Mouse (Mus musculus) MEL (cell line): ENCODE measurements around the gene Reln. TPM values are rescaled to one million over a fixed set of nuclear protein-coding genes. Genes with fewer than 3 reads are reported as not detected.

Experiments used
- DNase-seq: peaks from one replicate; pipeline ENCODE4 v3.0.0; 2011; ENCODE audit warnings: low read depth, low spot score
- H3K27ac ChIP-seq: 2 replicates; pipeline ENCODE4 v1.5.1; 2012; ENCODE audit warnings: low read depth, mild to moderate bottlenecking, control low read depth, low read length, moderate library complexity; ENCODE audit not compliant: control insufficient read depth
- H3K27me3 ChIP-seq, 2 experiments: fragments of 150-350 bp in 1 of 2; sonication (generic) in 1 of 2; 2 replicates each; pipeline ENCODE4 v1.6.1; 2012; ENCODE audit warnings: low read length in 2 of 2, mild to moderate bottlenecking in 2 of 2, improper control_type of control experiment in 1 of 2, moderate library complexity in 1 of 2; ENCODE audit not compliant: insufficient read depth in 2 of 2, control insufficient read depth in 1 of 2
- H3K36me3 ChIP-seq, 2 experiments: 2 replicates each; pipeline ENCODE4 v1.6.1; 2012 to 2014; ENCODE audit warnings: low read length in 2 of 2, improper control_type of control experiment in 1 of 2, inconsistent platforms in 1 of 2, mild to moderate bottlenecking in 1 of 2; ENCODE audit not compliant: insufficient read depth in 2 of 2, control insufficient read depth in 1 of 2
- H3K4me1 ChIP-seq, 2 experiments: fragments of 150-350 bp in 1 of 2; sonication (generic) in 1 of 2; 2 replicates each; pipeline ENCODE4 v1.6.1; 2012; ENCODE audit warnings: low read length in 2 of 2, improper control_type of control experiment in 1 of 2, mild to moderate bottlenecking in 1 of 2; ENCODE audit not compliant: insufficient read depth in 2 of 2, control insufficient read depth in 1 of 2
- H3K4me3 ChIP-seq, 2 experiments: fragments of 150-350 bp in 1 of 2; sonication (generic) in 1 of 2; 2 replicates each; pipeline ENCODE4 v1.5.1; 2012; ENCODE audit warnings: low read depth in 2 of 2, low read length in 2 of 2, mild to moderate bottlenecking in 2 of 2, moderate library complexity in 2 of 2, control low read depth in 1 of 2, improper control_type of control experiment in 1 of 2; ENCODE audit not compliant: control insufficient read depth in 1 of 2, insufficient read depth in 1 of 2
- H3K79me2 ChIP-seq: 2 replicates; pipeline ENCODE4 v1.6.1; 2012; ENCODE audit warnings: mild to moderate bottlenecking, low read length, moderate library complexity; ENCODE audit not compliant: control insufficient read depth, poor library complexity, insufficient read depth
- H3K9ac ChIP-seq: 2 replicates; pipeline ENCODE4 v1.6.1; 2012; ENCODE audit warnings: low read depth, mild to moderate bottlenecking, control low read depth, low read length, moderate library complexity; ENCODE audit not compliant: control insufficient read depth, poor library complexity, severe bottlenecking
- H3K9me3 ChIP-seq: fragments of 150-350 bp; sonication (generic); replicated peaks from 2 replicates; pipeline ENCODE4 v1.6.1; 2012; ENCODE audit warnings: mild to moderate bottlenecking, low read length, improper control_type of control experiment, moderate library complexity; ENCODE audit not compliant: insufficient read depth
- CHD2 ChIP-seq: IDR thresholded peaks from 2 replicates; pipeline ENCODE4 v1.6.1; 2011; ENCODE audit warnings: low read length, improper control_type of control experiment
- ELF1 ChIP-seq: IDR thresholded peaks from 2 replicates; pipeline ENCODE4 v1.6.1; 2014; ENCODE audit warnings: low read depth, mild to moderate bottlenecking, inconsistent platforms, low read length, improper control_type of control experiment, moderate library complexity
- ETS1 ChIP-seq: IDR thresholded peaks from 2 replicates; pipeline ENCODE4 v1.6.1; 2012; ENCODE audit warnings: low read depth, mild to moderate bottlenecking, inconsistent platforms, low read length, improper control_type of control experiment, moderate library complexity
- HCFC1 ChIP-seq: IDR thresholded peaks from 2 replicates; pipeline ENCODE4 v1.6.1; 2012; ENCODE audit warnings: low read depth, mild to moderate bottlenecking, inconsistent platforms, low read length, improper control_type of control experiment, moderate library complexity
- KAT2A ChIP-seq: conservative IDR thresholded peaks from 2 replicates; pipeline ENCODE4 v1.6.1; 2012; ENCODE audit warnings: low read depth, low read length, improper control_type of control experiment, inconsistent platforms
- MAZ ChIP-seq: IDR thresholded peaks from 2 replicates; pipeline ENCODE4 v1.6.1; 2012; ENCODE audit warnings: low read depth, mild to moderate bottlenecking, inconsistent platforms, low read length, improper control_type of control experiment
- MEF2A ChIP-seq: IDR thresholded peaks from 2 replicates; pipeline ENCODE4 v1.6.1; 2014; ENCODE audit warnings: low read depth, mild to moderate bottlenecking, inconsistent platforms, low read length, improper control_type of control experiment; ENCODE audit not compliant: poor library complexity, insufficient replicate concordance, severe bottlenecking; ENCODE audit errors: extremely low read depth
- MYB ChIP-seq: IDR thresholded peaks from 2 replicates; pipeline ENCODE4 v1.6.1; 2011; ENCODE audit warnings: mild to moderate bottlenecking, low read depth, low read length, improper control_type of control experiment
- MYC ChIP-seq: IDR thresholded peaks from 2 replicates; pipeline ENCODE4 v1.6.1; 2011; ENCODE audit warnings: low read depth, mild to moderate bottlenecking, low read length, improper control_type of control experiment, moderate library complexity
- NRF1 ChIP-seq: IDR thresholded peaks from 2 replicates; pipeline ENCODE4 v1.6.1; 2014; ENCODE audit warnings: low read depth, mild to moderate bottlenecking, inconsistent platforms, low read length, improper control_type of control experiment, moderate library complexity; ENCODE audit not compliant: poor library complexity, insufficient read depth, severe bottlenecking
- POLR2A ChIP-seq, 2 experiments: IDR thresholded peaks; 2 replicates each; pipeline ENCODE4 v1.6.1; 2011 to 2012; ENCODE audit warnings: low read length in 2 of 2, mild to moderate bottlenecking in 2 of 2, control low read depth in 1 of 2, improper control_type of control experiment in 1 of 2, low read depth in 1 of 2, moderate library complexity in 1 of 2; ENCODE audit not compliant: control insufficient read depth in 1 of 2, insufficient read depth in 1 of 2, poor library complexity in 1 of 2
- POLR2AphosphoS2 ChIP-seq: IDR thresholded peaks from 2 replicates; pipeline ENCODE4 v1.6.1; 2011; ENCODE audit warnings: low read length, improper control_type of control experiment
- POLR2AphosphoS5 ChIP-seq: IDR thresholded peaks from 2 replicates; pipeline ENCODE4 v1.6.1; 2012; ENCODE audit warnings: low read depth, borderline replicate concordance, mild to moderate bottlenecking, inconsistent platforms, low read length, moderate library complexity, mixed read lengths
- RAD21 ChIP-seq: IDR thresholded peaks from 2 replicates; pipeline ENCODE4 v1.6.1; 2011; ENCODE audit warnings: mild to moderate bottlenecking, low read depth, low read length, improper control_type of control experiment
- RCOR1 ChIP-seq: IDR thresholded peaks from 2 replicates; pipeline ENCODE4 v1.6.1; 2012; ENCODE audit warnings: low read depth, mild to moderate bottlenecking, inconsistent platforms, low read length, improper control_type of control experiment
- SIN3A ChIP-seq: IDR thresholded peaks from 2 replicates; pipeline ENCODE4 v1.6.1; 2012; ENCODE audit warnings: low read length, improper control_type of control experiment, inconsistent platforms
- SMC3 ChIP-seq: IDR thresholded peaks from 2 replicates; pipeline ENCODE4 v1.6.1; 2011; ENCODE audit warnings: low read depth, low read length, improper control_type of control experiment
- TAL1 ChIP-seq: IDR thresholded peaks from 2 replicates; pipeline ENCODE4 v1.6.1; 2012; ENCODE audit warnings: mild to moderate bottlenecking, inconsistent platforms, low read length, moderate library complexity, mixed read lengths
- TCF12 ChIP-seq: IDR thresholded peaks from 2 replicates; pipeline ENCODE4 v1.6.1; 2014; ENCODE audit warnings: low read depth, mild to moderate bottlenecking, inconsistent platforms, low read length, improper control_type of control experiment, moderate library complexity
- UBTF ChIP-seq: IDR thresholded peaks from 2 replicates; pipeline ENCODE4 v1.6.1; 2012; ENCODE audit warnings: low read depth, mild to moderate bottlenecking, inconsistent platforms, low read length, improper control_type of control experiment, moderate library complexity, borderline replicate concordance; ENCODE audit not compliant: insufficient read depth
- ZNF384 ChIP-seq: IDR thresholded peaks from 2 replicates; pipeline ENCODE4 v1.6.1; 2012; ENCODE audit warnings: low read depth, mild to moderate bottlenecking, inconsistent platforms, low read length, improper control_type of control experiment
- polyA plus RNA-seq, 2 experiments: library from polyadenylated mRNA; stranded (reverse) in 1 of 2; unstranded in 1 of 2; fragments of >175 nt in 1 of 2; fragments of >200 nt in 1 of 2; gene quantifications; 2 replicates each; pipeline versions ENCODE4 v1.2.1 to v1.2.4; 2012; ENCODE audit warnings: low replicate concordance in 2 of 2, low read depth in 1 of 2; ENCODE audit not compliant: insufficient read length in 2 of 2, insufficient read depth in 1 of 2, missing spikeins in 1 of 2
- total RNA-seq: library from RNA; depleted of rRNA; stranded (reverse); fragments of 300-350 nt; gene quantifications from 2 replicates; pipeline ENCODE4 v1.2.3, GENCODE M21; 2012

The Reln gene
- total and polyA plus RNA-seq, 3 experiments = not detected

DNA sequence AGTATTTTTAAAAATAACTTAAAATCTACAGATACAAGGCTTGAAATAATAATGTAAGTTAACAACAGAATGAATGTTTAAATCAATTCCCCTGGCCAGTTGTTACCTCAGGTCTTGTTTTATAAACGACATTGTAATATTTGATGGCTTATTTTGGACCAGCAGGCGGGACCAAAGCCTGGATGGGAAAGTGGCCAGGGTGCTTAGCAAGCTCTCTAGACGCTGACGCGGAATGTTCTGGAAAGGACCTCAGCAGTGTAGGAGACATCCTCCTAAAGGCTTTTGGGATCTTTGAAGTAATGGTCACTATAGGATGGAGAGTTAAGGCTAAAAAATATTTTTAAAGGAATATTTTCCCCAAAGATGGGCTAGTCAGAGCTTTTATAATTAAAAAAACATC is 173.2 kb downstream of the Reln start:
- H3K36me3 ChIP-seq = no peaks in the 10 kb centered on the region
- DNase-seq = no peak
- no peaks in the 10 kb centered on the region for H3K9me3 ChIP-seq

DNA sequence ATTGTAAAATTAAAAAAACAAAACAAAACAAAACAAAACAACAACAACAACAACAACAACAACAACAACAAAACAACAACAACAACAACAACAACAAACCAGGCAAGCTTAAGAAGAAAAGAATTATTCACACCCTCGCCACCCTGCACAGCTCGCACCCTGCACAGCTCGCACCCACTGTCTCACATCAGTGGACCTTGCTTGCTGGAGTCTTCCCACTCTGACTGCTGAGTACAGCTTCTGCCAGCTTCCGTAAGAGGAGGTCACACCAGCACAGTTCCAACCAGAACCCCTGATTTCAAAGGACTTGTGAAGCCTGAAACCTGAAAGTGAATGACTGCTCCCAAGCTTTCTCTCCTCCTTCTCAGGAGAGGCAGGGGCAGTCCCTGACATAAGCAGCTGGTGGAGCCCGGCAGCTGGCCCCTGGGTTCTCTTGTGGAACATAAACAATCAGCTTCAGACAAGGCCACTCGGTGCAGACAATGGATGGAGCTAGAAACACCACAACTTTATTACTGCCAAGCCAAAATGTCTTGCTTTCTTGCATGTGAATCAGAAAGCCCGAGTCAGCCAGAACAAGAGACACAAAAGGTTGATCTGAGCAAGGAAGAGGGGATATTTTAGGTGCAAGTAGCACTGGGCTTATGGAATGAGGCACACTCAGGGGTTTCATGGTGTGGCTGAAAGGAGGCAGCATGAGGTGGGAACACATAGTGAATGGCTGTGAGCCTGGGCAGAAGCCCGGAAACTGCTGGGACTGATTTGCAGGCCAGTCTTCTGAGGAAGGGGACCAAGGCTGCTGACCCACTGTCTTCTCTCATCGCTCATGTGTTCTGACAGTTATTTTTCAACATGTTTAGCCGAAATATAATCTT is 180.2 kb downstream of the Reln start:
- no peak overlapping the region for H3K9ac ChIP-seq
- DNase-seq = no peak
- H3K27me3 ChIP-seq = no peaks in the 10 kb centered on the region
- no peak overlapping the region for H3K4me3 ChIP-seq
- H3K36me3 ChIP-seq = no peaks in the 10 kb centered on the region
- no peak for TF ChIP-seq POLR2AphosphoS5
- no peak for TF ChIP-seq POLR2AphosphoS2
- no peak for TF ChIP-seq SMC3
- no peak for TF ChIP-seq ETS1
- TF ChIP-seq UBTF = no peak
- TF ChIP-seq NRF1 = no peak
- no peak for TF ChIP-seq CHD2
- TF ChIP-seq ELF1 = no peak
- no peak for TF ChIP-seq TAL1
- no peak for TF ChIP-seq TCF12
- no peak for TF ChIP-seq RCOR1
- TF ChIP-seq, all 39 proteins: peak for 0
- no peak overlapping the region for H3K27ac ChIP-seq
- no peaks in the 10 kb centered on the region for H3K4me1 ChIP-seq
- no peaks in the 10 kb centered on the region for H3K9me3 ChIP-seq
- no peaks in the 10 kb centered on the region for H3K79me2 ChIP-seq

More for the DNA sequence above, 173.2 kb downstream of the Reln start:
- no peak overlapping the region for H3K4me3 ChIP-seq
- TF ChIP-seq RAD21 = no peak
- TF ChIP-seq HCFC1 = no peak
- TF ChIP-seq, all 39 proteins: peak for 0
- Histone ChIP-seq H3K27me3 (no peaks in the 10 kb centered on the region), H3K79me2 (no peaks in the 10 kb centered on the region), H3K9ac (no peak overlapping the region), H3K4me1 (no peaks in the 10 kb centered on the region), H3K27ac (no peak overlapping the region)

DNA sequence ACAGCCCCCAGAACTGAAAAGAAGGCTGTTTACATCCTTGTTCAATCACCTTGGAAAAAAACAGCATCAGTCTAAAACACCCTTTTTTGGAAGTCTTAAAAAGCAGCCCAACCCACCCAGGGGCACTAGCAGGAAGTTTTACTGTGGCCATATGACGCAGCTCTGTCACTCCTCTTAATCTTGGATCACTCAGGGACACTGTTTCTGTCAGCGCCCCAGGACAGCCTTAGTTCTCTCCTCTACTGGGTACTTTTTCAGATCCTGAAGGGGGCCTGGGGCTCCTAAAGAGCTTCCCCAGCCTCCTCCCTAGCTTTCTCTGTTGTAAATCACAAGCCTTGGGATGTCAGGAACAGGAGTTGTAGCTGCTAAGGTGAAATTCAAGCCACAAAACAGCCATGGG is 183.6 kb downstream of the Reln start:
- TF ChIP-seq TCF12 (no peak), MYB (no peak), MAZ (no peak), ZNF384 (no peak), POLR2A (IDR thresholded peaks at IDR 0.05; ENCODE audit: control insufficient read depth in 1 of 2, insufficient read depth in 1 of 2, low read depth in 1 of 2, low read length in 2 of 2, poor library complexity in 1 of 2) (no peak), KAT2A (no peak), RCOR1 (no peak), MYC (no peak), SIN3A (no peak), RAD21 (no peak), MEF2A (no peak), ELF1 (no peak), UBTF (no peak)
- H3K9me3 ChIP-seq = no peaks in the 10 kb centered on the region
- H3K4me1 ChIP-seq = no peaks in the 10 kb centered on the region
- no peaks in the 10 kb centered on the region for H3K36me3 ChIP-seq
- H3K27ac ChIP-seq = no peak overlapping the region
- no peak overlapping the region for H3K9ac ChIP-seq
- DNase-seq = no peak
- H3K79me2 ChIP-seq = no peaks in the 10 kb centered on the region
- H3K4me3 ChIP-seq = no peak overlapping the region
- H3K27me3 ChIP-seq = no peaks in the 10 kb centered on the region
